Mouse (Mus musculus) erythroblast, embryonic 14.5 days (primary cell): ENCODE measurements around the gene Gemin5. TPM values are rescaled to one million over a fixed set of nuclear protein-coding genes. Genes with fewer than 3 reads are reported as not detected.

ENCODE experiments used
- H3K27me3 ChIP-seq: 2 replicates; pipeline ENCODE4 v1.6.1; 2012; ENCODE audit warnings: inconsistent platforms; ENCODE audit not compliant: control insufficient read depth
- H3K36me3 ChIP-seq: 2 replicates; pipeline ENCODE4 v1.6.1; 2012; ENCODE audit warnings: mild to moderate bottlenecking, inconsistent platforms; ENCODE audit not compliant: control insufficient read depth
- H3K4me1 ChIP-seq: 2 replicates; pipeline ENCODE4 v1.6.1; 2012; ENCODE audit warnings: inconsistent platforms; ENCODE audit not compliant: control insufficient read depth
- H3K4me3 ChIP-seq: replicated peaks from 2 replicates; pipeline ENCODE3; 2012; ENCODE audit warnings: moderate library complexity, mild to moderate bottlenecking, inconsistent platforms
- H3K9me3 ChIP-seq: 2 replicates; pipeline ENCODE4 v1.6.1; 2012; ENCODE audit warnings: low read length, inconsistent platforms, mixed read lengths; ENCODE audit not compliant: control insufficient read depth
- GATA1 ChIP-seq: IDR thresholded peaks from 2 replicates; pipeline ENCODE4 v1.6.1; 2012; ENCODE audit warnings: low read length, inconsistent platforms, mixed read lengths
- TAL1 ChIP-seq: IDR thresholded peaks from 3 replicates; pipeline ENCODE4 v1.6.1; 2012; ENCODE audit warnings: low read length, inconsistent platforms, mixed read lengths
- polyA plus RNA-seq: library from polyadenylated mRNA; stranded (reverse); fragments of >175 nt; gene quantifications from 2 replicates; pipeline ENCODE4 v1.2.3, GENCODE M21; 2012

Gemin5 gene
- polyA plus RNA-seq, 1 experiment: 0.29 TPM

DNA sequence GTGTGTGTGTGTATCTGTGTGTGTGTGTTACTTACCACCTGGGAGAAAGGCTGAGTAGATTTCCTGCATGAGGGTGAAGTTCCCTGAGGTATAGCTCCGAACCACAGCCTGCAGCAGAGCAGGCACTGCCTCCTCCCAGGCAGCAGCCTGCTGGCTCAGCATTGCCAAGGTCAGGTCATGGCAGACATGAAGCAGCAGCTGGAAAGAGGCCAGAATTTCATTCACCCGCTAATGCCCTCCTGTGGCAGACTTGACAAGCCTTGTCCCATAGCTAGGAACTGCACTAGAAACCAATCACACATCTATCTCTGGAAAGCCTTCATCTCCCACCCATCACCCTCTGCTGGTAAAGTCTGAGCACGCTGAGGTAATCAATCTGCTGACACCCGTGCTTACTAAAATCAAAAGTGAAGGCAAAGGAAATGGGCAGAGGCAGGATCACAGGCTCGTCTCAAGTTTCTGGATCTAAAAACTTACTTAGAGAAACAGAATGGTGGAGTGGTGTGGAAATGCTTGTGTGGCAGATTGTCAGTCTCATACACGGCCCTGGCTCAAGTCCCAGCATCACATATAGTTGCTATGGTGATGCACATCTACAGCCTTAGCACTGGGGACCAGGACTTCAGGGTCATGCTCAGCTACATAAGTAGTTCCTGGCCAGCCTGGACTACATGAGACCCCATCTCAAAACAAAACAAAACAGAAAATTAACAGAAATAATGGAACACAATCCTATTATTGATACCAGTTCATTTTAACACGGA is 41.8 kb downstream of the Gemin5 start:
- peaks cover 92% of the 10 kb centered on the region for H3K36me3 ChIP-seq

DNA sequence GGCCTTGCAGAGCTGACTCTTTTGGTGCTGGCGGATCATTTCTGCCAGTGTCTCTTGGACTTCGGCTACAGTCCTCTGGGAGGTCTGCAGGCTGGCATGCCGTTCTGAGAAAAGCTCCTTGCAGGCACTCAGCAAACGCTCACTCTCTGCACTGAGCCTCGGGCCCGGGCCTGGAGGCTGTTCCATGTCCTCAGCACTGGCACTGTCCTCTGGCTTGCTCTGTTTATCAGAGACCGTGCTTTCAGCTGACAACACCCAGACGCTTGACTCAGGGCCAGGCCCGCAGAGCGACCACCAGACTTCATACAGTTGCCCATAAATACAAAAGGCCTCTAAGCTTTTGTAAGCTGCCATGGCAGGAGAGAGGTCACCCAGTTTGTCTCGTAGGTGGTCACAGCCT is 43.3 kb downstream of the Gemin5 start:
- Histone ChIP-seq H3K4me3 (no peak overlapping the region), H3K27me3 (no peaks in the 10 kb centered on the region), H3K9me3 (no peaks in the 10 kb centered on the region), H3K4me1 (peaks cover 25% of the 10 kb centered on the region), H3K36me3 (peaks cover 93% of the 10 kb centered on the region)
- TF ChIP-seq GATA1: no peak
- no peak for TF ChIP-seq TAL1

More for the DNA sequence above, 41.8 kb downstream of the Gemin5 start:
- Histone ChIP-seq H3K27me3 (no peaks in the 10 kb centered on the region), H3K4me1 (peaks cover 25% of the 10 kb centered on the region), H3K4me3 (no peak overlapping the region), H3K9me3 (no peaks in the 10 kb centered on the region)
- no peak for TF ChIP-seq TAL1
- no peak for TF ChIP-seq GATA1

DNA sequence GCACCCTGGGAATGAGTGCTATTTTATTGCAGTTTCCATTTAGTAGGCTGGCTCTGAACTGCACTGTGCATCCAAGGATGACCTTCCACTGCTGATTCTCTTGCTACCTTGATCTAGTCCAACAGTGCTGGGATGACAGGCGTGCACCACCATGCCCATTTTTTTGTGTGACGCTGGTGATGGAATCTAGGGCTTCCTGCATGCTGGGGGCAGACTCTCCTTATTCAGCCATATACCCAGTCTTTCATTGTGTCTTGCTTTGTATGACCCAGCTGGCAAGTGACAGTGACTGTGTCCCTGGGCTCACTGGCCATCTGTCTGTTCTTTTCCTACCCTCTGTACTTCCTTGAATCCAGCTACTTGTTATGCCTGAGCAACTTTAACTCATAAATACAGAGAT is 44.6 kb downstream of the Gemin5 start:
- Histone ChIP-seq H3K36me3 (peaks cover 87% of the 10 kb centered on the region), H3K27me3 (no peaks in the 10 kb centered on the region), H3K4me3 (no peak overlapping the region), H3K9me3 (no peaks in the 10 kb centered on the region), H3K4me1 (peaks cover 25% of the 10 kb centered on the region)
- no peak for TF ChIP-seq TAL1
- TF ChIP-seq GATA1: no peak

DNA sequence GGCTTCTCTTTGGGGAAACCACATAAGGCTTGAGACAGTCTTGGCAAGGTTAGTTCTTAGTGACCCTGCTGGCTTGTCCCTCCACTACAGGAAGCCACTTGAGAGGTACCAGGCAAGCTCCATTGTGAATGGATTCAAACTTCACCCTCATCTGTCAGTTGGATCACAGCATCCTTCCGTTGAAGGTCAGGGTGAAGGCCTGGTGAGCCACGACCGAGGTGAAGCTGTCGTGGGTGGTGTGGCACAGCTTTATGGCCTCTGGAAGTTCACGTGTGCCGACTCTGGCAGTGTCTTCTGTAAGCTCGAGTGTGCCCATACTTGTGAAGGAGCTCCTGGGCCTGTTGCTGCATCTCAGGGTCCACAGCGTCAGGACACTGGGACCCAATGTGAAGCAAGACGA is 47.0 kb downstream of the Gemin5 start:
- no peak for TF ChIP-seq TAL1
- no peak for TF ChIP-seq GATA1
- peaks cover 4% of the 10 kb centered on the region for H3K4me1 ChIP-seq
- H3K4me3 ChIP-seq: no peak overlapping the region
- no peaks in the 10 kb centered on the region for H3K9me3 ChIP-seq
- H3K27me3 ChIP-seq: no peaks in the 10 kb centered on the region
- peaks cover 90% of the 10 kb centered on the region for H3K36me3 ChIP-seq

DNA sequence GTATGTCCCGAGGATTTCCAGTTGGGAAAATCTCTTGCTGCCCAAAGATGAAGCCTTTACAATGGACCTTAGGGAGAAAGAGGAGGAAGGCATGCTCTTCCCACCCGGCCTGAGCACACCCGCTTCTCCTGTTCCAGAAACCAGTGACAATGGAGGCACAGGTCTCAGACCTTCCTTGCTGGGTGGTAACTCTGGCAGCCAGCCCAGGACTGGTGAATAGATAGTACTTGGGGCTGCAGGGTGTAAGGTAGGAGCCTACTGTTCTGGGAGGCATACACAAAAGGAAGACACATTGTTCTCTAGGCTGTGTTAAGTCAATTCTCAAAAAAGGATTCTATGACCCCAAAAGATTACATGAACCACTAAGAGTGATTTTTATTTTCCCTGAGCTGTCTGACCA is 47.7 kb downstream of the Gemin5 start:
- 0 out of 2 replicates have a peak, but pooled peaks cover 4% of the 10 kb centered on the region for H3K4me1 ChIP-seq
- no peak overlapping the region for H3K4me3 ChIP-seq
- no peaks in the 10 kb centered on the region for H3K27me3 ChIP-seq
- H3K9me3 ChIP-seq: no peaks in the 10 kb centered on the region
- TF ChIP-seq TAL1 (no peak), GATA1 (no peak)
- H3K36me3 ChIP-seq: peaks cover 90% of the 10 kb centered on the region

DNA sequence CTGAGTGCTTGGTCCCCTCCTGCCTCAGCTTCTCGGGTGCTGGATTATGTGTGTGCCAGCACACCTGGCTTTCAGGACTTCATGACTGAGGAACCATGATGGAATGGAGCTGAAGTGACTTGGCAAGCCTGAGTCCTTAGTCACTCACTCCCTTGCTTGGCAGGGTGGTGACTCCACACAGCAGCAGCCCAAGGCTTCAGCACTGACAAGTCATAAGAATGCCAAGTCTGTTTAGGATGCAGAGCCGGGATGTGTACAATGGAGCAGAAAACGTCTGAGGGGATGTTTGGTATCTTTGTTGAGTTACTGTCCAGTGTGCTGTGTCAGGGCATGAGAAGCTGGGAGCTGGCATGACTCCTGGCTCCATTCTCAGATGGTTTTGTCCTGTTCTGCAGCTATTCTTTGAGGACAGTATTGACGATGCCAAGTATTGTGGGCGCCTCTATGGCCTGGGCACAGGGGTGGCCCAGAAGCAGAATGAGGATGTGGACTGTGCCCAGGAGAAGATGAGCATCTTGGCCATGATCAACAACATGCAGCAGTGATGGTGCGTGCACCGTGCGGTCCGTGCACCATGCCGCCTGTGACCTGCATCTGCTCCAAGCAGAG is 51.2 kb downstream of the Gemin5 start:
- Histone ChIP-seq H3K4me3 (no peak overlapping the region), H3K4me1 (0 out of 2 replicates have a peak, but pooled peaks cover 2% of the 10 kb centered on the region), H3K36me3 (peaks cover 90% of the 10 kb centered on the region), H3K9me3 (no peaks in the 10 kb centered on the region), H3K27me3 (no peaks in the 10 kb centered on the region)
- TF ChIP-seq TAL1 (no peak), GATA1 (no peak)

DNA sequence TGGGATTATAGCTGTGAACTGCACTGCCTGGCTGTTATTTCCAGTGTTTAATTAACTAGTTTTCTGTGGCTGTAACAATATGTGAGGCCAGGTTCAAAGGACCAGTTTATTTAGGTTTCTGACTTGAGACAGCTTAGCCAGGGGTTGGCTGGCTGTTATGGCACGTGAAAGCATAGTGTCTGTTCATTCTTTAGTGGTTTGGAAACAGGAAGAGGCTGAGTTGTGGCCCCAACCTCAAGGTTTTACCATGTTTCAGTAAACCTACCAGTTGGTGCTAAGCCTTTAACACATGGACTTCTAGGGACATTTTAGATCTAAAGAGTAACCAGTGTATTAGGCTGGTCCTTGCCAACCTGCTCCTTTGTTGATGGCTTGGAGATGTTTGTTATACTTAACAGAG is 51.8 kb downstream of the Gemin5 start:
- TF ChIP-seq TAL1 (no peak), GATA1 (no peak)
- Histone ChIP-seq H3K36me3 (peaks cover 89% of the 10 kb centered on the region), H3K4me3 (no peak overlapping the region), H3K9me3 (no peaks in the 10 kb centered on the region), H3K4me1 (0 out of 2 replicates have a peak, but pooled peaks cover 2% of the 10 kb centered on the region), H3K27me3 (no peaks in the 10 kb centered on the region)

DNA sequence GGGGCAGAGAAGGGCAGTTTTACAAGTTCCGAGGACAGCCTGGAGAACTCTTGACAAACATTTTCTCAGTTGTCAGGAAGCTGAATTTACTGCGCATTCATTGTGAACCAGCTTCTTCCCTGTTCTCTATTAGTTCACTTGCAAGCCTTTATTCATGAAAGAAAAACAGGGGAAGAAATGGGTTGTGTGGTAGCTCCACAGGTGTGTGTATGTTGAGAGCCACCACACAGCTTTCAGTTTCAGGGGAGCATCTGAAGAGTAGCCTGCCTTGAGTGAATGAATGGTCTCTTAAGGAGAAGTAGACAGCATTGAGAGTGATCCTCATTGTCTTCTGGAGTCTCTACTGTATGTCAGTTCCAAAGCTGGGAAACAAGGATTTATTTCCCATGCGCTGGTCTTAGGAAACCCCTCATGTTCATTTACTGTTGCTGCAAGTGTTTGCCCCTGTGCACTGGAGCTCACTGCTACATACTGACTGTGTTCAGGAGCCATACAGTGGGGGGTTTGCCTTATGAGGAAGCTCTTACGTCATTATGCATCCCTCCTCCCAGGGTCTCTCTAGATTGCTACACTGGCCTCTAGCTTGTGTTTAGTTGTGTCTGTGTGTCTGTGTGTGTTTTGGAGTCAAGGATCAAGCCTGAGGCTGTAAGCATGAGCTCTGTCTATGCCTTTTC is 60.5 kb downstream of the Gemin5 start:
- TF ChIP-seq GATA1: no peak
- TF ChIP-seq TAL1: no peak
- Histone ChIP-seq H3K36me3 (peaks cover 46% of the 10 kb centered on the region), H3K9me3 (no peaks in the 10 kb centered on the region), H3K4me1 (peaks cover 48% of the 10 kb centered on the region), H3K4me3 (no peak overlapping the region), H3K27me3 (no peaks in the 10 kb centered on the region)

DNA sequence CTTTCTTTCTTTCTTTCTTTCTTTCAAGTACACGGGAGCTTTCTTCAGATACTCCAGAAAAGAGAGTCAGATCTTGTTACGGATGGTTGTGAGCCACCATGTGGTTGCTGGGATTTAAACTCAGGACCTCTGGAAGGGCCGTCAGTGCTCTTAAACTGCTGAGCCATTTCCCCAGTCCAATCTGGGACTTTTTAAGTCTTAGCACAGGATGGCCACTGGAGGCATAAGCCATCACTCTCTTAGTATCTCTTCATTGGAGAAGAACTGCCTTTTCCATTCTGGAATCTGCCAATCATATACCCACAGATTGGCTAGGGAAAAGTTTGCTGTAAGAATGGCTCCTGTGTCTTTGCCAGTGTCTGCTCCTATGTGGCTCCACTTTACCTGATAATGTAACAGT is 61.3 kb downstream of the Gemin5 start:
- H3K27me3 ChIP-seq: no peaks in the 10 kb centered on the region
- H3K4me3 ChIP-seq: no peak overlapping the region
- peaks cover 40% of the 10 kb centered on the region for H3K36me3 ChIP-seq
- H3K9me3 ChIP-seq: no peaks in the 10 kb centered on the region
- no peak for TF ChIP-seq GATA1
- no peak for TF ChIP-seq TAL1
- peaks cover 52% of the 10 kb centered on the region for H3K4me1 ChIP-seq
